Mouse (Mus musculus): ENCODE data around the gene Fam189b.

The Fam189b gene

DNA sequence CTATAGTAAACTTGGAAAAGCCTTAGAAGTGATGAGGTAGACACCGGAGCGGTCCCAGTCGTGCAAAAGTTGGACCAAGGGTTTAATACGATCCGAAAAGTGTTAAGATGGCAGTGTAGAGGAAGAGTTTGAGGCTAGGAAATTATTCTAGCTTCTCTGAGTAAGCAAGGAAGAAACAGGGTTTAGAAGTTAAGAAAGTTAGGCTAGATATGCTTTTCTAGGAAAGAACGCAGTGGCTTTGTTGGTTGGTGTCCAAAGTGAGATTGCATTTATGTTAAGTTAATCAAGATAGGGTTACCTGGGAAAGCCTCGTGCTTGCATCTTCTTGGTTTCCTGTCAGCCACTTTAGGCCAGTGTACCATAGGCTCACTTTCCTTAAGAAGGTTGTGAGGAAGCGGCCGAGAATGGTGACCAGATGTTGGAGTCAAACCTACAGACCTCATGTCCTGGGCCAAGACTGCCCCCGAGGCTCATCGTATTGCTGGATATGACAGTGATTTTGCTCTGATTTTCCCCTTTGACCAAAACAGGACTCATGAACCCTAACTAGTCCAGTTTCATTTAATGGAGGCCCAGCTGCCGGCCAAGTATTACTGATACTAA is 17.6 kb upstream of the Fam189b start:
- no peak for DNase-seq (ENCODE audit: low read depth, low spot score)

DNA sequence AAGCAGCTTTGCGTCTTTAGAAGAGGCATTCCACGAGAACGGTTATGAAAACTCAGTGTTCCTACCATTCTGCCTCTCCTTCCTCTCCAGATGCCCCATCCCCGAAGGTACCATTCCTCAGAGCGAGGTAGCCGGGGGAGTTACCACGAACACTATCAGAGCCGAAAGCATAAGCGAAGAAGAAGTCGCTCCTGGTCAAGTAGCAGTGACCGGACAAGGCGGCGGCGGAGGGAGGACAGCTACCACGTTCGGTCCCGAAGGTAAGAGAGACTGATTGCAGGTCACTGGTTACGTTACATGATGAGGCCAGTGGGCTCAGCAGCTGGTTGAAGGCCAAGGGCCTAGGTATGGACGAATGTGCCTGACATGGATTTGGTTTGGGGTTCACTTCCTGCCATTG is 16.0 kb upstream of the Fam189b start:
- no peak for DNase-seq (ENCODE audit: low read depth, low spot score)

DNA sequence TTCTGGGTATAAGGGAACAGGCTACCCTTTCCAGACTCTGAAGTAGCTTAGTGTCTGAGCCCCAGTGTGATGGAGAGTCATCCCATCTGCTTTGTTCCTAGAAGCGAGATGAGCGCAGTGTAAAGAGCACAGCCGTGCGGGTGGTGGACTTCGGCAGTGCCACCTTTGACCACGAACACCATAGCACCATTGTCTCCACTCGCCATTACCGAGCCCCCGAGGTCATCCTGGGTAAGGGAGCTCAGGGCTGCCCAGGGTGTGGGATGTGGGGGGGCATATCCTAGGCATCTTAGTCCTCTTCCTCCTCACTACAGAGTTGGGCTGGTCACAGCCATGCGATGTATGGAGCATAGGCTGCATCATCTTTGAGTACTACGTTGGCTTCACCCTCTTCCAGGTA is 8.1 kb upstream of the Fam189b start:
- DNase-seq (ENCODE audit: low read depth, low spot score) = no peak

DNA sequence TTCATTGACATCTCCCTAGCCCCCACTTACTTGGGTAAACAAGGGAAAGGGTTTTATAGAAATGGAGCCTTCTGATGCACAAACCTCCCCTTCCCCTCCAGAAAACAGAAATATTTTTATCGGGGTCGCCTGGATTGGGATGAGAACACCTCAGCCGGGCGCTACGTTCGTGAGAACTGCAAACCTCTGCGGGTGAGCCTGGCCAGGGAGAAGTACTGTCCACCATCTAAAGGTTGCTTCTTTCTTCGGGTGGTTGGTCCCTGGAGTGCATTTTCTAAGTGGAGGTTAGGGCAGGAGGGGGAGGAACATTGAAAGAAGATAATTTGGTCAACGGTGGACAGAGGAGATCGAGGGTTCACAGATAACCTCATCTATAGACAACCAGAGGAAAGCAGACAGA is 7.4 kb upstream of the Fam189b start:
- DNase-seq (ENCODE audit: low read depth, low spot score) = no peak

DNA sequence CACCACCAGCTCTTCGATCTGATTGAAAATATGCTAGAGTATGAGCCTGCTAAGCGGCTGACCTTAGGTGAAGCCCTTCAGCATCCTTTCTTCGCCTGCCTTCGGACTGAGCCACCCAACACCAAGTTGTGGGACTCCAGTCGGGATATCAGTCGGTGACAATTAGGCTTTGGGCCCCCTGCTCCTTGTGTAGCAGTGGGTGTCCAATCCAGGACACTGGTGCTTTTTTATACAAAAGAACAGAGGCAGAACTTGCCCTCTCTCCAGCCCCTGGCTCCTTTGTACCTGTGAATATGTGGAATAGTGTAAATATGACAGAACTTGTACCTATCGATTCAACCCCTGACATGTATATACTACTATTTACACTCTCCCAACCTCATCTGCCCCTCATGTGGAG is 6.5 kb upstream of the Fam189b start:
- DNase-seq (ENCODE audit: low read depth, low spot score) = no peak

DNA sequence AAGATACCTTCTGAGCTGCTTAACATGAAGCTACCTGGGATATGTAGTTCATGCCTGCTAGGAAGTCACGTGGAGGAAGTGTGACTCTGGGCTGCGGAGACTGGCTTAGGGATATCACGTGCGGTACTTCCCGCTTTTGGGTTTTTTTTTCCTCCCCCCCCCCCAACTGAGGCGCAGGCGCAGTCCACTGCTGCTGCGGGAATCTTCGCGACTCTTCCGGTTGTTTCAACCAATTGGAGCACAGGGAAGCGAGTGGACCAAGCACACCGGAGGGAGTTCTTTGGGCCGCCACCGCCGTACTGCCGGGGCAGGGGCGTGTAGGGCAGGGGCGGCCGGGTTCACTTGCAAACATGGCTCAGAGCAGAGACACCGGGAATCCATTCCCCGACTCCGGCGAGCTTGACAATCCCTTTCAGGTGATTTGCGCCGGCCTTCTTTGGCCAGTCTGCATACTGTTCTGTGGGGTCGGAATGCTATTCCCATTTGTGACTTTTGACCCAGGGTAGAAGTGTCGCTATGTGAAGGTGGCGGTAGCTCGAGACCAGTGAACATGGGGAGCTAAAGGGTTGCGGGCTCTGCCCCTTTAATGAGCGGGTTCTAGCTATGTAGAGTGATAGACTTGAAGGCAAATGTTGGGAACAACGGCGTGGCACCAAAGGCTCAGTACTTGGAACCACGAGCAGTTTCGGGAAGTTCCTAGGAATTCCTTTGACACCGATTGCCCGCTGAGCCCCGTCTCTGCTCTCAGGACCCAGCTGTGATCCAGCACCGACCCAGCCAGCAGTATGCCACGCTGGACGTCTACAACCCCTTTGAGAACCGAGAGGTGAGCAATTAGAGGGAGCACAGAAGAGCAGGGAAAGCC is 5.5 kb upstream of the Fam189b start, which contains the start of gene Scamp3:
TSS of gene Scamp3 (plus strand) at position 232 of the 865 bp plus-strand sequence.
- peak; percentile 95 for DNase-seq (ENCODE audit: low read depth, low spot score)

DNA sequence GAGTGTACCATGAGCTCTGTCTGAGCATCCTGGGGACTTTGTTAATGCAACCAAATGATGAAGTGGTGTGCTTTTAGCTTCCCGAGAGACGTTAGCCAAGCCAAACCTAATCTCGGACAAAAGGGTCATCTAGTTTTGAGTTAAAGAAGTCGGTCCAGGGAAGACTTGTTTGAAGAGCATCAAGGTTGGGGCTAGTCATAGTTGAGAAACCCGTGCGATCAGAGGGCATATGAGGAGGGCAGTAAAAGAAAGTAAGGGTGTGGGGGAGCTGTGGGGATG is 4.9 kb upstream of the Fam189b start:
- DNase-seq (ENCODE audit: low read depth, low spot score) = no peak

DNA sequence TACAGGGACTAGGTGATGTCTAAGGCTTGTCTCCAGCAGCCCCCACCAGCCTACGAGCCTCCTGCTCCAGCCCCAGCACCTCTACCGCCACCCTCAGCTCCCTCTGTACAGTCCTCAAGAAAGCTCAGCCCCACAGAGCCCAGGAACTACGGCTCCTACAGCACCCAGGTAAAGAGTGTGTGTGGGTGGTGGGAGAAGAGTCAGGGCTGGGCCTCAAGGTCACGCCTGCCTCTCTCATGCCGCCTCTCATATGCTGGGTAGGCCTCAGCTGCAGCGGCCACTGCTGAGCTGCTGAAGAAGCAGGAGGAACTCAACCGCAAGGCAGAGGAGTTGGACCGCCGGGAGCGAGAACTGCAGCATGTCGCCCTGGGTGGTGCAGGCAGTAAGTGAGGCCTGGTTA is 3.9 kb upstream of the Fam189b start:
- DNase-seq (ENCODE audit: low read depth, low spot score) = no peak

DNA sequence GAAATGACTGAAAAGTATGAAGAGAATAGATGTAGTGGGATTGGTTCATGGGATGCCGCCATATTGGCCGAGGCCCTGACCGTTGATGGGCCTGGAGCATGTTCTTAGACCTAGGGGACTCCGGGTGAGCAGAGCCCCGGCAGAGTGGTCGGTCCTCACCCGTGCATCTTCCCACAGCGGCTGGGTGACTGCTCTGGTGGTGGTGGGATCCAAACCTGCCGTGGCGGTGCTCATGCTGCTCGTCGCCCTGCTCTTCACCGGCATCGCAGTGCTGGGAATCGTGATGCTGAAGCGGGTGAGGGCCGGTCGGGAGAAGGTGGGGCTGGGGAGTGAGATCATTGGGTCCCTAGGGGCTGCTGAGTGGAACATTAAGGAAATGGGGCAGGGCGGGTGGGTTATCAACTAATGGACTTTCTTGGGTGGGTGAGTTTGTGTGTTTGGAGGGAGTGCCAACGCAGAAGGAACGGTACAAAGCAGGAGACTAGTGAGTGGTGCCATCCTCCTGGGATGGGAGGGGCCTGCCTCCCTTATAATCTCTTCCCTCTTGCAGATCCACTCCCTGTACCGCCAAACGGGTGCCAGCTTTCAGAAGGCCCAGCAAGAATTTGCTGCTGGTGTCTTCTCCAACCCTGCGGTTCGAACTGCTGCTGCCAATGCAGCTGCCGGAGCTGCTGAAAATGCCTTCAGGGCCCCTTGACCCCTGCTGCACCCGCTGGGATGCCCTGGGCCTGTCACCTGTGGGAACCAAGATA is 1.0 kb upstream of the Fam189b start:
- DNase-seq (ENCODE audit: low read depth, low spot score) = no peak

DNA sequence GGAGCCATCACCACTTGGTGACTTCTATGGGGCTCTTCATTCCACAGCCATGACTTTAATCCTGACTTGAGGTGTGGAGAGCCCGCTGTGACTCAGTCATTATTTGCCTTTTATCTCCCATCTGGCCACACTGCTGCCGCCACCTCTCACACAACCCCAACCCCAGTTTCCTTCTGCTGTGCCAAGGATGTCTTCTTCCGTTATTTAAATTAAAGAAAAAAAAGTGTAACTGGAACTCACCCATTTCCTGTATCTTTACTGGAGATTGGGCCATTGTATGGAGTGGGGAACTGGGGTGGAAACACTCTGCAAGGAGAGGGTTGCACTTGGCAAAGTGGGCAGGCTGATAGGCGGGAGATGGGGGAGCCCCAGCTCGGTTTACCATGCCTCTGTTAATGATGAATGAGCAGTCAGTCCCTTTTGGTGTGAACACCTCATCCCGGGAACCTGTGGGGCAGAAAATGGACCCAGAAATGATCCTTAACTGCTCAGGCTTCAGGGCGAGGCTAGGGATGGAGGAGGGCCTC is 349 bp upstream of the Fam189b start:
- DNase-seq (ENCODE audit: low read depth, low spot score) = no peak

DNA sequence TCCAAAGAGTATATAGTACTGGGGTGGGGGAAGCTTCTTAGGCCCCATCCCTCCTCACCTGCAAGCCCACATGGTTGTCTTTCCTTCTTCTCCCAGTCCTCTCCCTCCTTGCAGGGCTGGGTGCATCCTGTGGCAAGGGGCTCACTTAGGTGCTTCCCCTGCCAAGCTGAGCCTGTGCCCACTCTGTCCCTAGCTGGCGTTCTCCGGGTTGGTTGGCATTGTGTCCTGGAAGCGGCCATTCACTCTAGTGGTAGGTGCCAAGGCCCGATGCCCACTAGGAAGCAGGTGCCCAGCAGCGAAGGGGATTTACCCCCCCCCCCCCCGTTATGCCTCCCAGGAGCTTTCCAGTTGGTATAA is 994 bp downstream of the Fam189b start:
- no peak for DNase-seq (ENCODE audit: low read depth, low spot score)

DNA sequence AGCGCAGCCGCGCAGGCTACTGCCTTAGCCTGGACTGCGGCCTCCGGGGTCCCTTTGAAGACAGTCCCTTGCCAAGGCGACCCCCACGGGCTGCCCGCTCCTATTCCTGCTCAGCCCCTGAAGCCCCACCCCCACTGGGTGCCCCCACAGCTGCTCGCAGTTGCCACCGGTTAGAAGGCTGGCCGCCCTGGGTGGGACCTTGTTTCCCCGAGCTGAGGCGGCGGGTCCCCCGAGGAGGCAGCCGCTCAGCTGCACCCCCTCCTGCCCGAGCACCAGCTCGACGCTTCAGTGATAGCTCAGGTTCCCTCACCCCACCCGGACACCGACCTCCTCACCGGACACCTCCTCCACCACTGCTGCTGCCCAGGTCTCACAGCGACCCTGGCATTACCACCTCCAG is 4.3 kb downstream of the Fam189b start:
- no peak for DNase-seq (ENCODE audit: low read depth, low spot score)

DNA sequence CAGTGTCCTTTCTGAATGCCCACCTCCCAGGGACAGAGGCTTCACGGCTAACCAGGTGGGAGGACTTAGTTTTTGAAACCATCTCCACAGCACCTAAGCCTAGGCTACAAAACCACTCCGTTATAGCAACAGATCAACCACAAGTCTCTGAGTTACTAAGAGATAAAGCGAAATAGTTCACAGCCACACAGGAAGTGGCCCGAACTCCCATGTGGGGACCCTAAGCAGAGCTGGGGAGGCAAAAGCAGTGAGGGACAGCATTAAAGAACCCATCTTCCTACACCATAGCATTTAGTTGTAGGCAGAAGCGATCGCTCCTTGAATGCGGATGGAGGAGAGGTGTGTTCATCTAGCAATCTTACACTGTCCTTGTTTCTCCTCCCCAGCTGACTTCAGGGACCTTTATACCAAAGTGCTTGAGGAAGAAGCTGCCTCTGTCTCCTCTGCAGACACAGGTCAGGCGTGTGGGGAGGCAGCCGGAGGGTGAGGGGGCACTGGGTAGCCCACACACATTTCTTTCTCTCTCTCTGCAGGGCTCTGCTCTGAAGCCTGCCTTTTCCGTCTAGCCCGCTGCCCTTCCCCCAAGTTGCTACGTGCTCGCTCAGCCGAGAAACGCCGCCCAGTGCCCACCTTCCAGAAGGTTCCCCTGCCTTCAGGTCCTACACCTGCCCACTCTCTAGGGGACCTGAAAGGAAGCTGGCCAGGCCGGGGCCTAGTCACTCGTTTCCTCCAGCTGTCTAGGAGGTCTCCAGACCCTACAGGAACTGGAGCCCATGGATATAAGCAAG is 4.9 kb downstream of the Fam189b start:
- DNase-seq (ENCODE audit: low read depth, low spot score) = no peak

DNA sequence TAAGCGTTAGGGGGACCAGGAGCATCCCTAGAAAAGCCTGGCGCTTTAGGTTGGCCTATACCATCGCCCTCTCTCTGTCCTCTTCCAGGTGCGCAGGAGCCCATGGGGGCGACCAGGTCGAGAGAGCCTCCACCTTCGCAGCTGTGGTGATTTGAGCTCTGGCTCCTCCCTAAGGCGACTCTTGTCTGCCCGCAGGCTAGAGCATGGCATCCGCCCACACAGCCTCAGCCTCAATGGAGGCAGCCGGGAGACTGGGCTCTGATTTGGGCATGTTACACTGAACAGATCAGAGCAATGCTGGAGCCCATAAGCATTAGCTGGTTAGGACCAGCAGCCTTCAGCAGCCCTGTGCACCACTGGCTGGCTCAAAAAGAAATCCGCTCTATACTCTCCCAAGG is 5.5 kb downstream of the Fam189b start:
- DNase-seq (ENCODE audit: low read depth, low spot score) = no peak

DNA sequence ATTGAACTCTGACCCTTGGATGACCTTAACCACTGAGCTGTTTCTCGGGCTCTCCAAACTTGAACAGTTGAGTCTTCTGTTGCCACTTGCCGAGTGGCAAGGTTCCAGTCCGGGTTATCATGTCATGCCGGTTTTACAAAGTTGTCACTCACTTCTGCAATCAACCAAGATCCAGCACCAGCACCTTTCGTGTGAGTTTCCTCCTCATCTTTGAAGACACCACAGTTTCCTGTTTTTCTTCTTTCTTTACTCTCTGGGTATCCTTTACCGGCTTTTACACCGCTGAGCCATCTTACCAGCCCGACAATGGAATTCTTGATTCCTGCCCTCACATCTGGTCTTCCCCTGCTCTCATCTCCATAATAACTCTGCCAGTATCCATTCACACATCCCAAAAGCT is 7.5 kb downstream of the Fam189b start:
- no peak for DNase-seq (ENCODE audit: low read depth, low spot score)

DNA sequence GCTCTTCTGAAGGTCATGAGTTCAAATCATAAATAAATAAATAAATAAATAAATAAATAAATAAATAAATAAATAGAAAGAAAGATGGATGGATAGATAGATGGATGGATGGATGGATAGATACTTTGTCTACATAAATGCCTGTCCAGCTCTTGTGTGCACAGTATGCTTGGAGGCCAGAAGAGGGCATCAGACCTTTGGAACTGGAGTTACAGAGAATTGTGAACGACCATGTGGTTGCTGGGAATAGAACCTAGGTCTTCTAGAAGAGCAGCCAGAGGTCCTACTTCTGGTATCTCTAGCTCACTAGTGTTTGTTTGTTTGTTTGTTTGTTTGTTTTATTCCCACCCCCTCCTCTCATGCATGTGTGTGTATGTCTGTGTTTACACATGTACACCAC is 10.4 kb downstream of the Fam189b start:
- no peak for DNase-seq (ENCODE audit: low read depth, low spot score)

DNA sequence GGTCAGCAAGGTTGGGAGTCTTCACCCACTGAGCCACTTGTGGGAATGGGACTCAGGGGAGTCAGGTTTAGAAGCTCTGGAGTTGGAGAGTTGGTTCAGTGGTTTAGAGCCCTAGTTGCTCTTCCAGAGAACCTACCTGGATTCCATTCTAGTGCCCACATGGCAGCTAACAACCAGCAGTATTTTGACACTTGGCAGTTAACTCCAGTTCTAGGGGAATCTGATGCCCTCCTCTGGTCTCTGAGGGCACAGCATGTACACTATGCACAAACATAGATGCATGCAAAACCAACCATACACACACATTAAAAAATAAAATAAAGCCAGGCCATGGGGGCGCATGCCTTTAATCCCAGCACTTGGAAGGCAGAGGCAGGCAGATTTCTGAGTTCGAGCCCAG is 10.9 kb downstream of the Fam189b start:
- DNase-seq (ENCODE audit: low read depth, low spot score) = no peak

DNA sequence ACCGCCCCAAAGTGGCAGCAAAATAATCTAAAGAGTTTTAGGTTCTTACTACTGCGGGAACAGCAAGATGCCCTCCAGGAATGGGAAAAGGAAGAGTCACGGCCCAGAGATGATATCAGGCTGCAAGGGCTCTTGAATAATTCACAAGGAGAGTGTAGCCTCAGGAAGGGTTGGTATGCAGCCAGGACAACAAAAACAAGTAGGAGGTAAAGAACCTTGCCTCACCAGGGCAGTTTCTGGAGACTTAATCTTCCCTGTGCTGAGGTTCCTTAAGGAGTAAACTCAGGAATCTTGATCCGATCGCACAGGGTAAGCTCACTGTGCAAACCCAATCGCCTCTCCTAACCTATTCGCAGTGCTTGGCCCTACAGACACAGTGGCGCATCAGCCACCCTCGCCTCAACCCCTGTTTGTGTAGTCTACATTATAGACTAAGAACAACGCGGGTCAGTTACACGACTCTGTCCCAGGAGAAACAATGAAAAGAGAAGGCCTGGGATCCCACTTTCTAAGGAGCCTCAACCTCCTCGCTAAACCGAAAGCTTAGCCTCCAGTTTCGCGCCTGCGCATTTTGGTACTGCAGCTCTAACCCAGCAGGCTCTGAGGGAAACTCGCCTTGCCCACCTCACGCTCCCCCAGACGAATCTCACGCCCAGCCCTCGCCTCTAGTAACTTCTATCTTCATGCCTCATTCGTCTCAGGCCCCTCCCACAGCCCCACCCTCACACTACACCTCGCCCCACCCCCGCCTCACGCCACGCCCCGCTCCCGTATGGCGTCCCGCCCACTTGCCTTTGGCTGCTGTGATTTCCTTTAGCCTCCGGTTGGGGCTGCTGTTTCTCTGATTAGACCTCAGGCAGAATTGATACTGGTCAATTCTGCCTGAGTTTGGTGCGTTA is 13.3 kb downstream of the Fam189b start:
- peak; percentile 88 for DNase-seq (ENCODE audit: low read depth, low spot score)

DNA sequence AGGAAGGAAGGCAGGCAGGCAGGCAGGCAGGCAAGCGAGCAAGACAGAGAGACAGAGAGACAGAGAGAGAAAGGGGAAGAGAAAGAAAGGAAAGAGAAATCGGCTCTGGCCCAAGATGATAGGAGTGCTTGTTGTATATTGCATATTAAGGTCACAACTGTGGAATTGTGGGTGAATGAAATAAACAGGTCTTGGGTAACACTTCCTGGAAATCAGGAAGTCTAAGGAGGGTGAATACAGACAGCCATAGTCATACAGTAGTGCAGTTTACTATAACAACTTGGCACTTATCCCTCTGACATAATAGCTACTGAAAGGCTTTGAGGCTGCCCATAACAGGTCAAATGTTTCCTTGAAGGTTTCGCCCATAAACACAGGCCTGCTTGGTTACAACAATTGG is 16.9 kb downstream of the Fam189b start:
- DNase-seq (ENCODE audit: low read depth, low spot score) = no peak

DNA sequence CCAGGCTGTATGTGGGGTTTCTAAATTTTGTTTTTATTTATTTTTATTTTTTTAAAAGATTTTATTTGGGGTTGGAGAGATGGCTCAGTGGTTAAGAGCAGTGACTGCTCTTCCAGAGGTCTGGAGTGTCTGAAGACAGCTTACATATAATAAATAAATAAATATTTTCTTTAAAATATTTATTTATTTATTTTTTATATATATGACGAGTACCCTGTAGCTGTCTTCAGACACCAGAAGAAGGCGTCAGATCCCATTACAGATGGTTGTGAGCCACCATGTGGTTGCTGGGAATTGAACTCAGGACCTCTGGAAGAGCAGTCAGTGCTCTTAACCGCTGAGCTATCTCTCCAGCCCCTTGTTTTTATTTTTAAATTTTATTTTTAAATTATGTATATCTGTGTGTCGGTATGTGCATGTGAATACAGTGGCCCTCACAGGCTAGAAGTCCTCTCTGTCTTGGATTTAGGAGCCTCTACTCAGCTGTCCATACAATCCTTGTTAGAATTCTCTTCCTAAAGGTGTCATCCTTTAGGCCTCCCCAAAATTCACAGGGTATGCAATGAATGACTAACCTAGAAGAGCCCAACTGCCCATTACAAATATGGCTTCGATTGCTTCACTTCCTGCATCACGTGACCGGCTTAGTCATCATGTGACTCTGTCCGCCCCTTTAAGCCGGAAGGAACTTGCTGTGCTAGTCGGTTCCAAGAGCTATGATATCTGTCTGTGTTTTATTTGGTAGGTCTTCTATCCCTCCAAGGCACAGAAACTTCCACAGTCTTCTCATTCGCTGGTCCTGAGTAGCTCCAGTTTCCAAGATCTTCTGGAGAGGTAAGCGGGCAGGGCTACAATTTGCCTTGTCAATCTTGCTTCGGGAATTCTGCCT is 19.6 kb downstream of the Fam189b start, which contains the start of gene Gba:
TSS of gene Gba (plus strand) at position 676 of the 889 bp plus-strand sequence.
- DNase-seq (ENCODE audit: low read depth, low spot score) = peak; percentile 83

Measured in embryo, embryonic 11.5 days (tissue).